Mouse (Mus musculus): ENCODE measurements around the gene Zbtb20.

Gene Zbtb20

GRCm38 (mm10) chr16:43080923-43081702 lies 205.4 kb downstream of the Zbtb20 start:
- DNase-seq (ENCODE audit: low spot score), result no peak

- no peak for DNase-seq (ENCODE audit: low spot score)
Measured at GRCm38 (mm10) chr16:43081995-43082394, 206.3 kb downstream of the Zbtb20 start.

- DNase-seq (ENCODE audit: low spot score), result no peak
Measured at GRCm38 (mm10) chr16:43082801-43083200, 207.1 kb downstream of the Zbtb20 start.

DNA sequence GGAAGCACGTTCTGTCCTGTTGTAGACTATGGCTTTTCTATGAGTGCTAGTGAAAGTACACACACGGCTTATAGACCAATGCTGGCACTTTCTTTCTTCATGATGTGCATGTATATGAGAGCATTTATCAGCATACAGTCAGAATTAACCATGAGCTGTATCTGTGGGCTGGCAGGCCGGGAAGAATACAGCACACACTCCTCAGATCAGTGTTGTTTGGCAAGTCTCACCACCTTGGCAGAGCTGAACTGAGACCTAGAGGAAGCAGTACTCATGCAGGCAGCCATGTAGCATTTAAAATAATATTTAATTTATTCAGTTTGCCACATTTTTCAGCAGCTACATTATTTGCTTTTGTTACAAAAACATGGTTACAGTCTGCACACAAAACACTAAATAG lies 214.5 kb downstream of the Zbtb20 start:
- DNase-seq (ENCODE audit: low spot score), result no peak

DNA sequence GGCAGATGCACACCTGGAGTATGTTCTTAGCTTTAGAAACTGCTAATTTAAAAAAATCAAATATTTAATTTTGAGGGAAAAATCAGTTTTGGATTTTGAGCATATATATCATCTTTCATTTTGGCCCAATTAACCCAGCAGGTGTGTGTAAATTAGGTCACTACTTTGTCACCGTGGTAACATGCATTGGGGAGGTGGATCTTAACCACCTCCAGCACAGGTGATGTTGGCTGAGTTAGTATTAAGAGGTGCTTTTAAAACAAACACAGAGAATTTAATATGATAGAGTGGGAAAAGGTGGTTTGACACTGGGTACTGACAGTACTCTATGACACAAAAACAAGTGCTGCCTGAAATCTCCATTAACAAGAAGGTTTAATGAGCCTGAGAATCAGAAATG lies 218.5 kb downstream of the Zbtb20 start:
- no peak for DNase-seq (ENCODE audit: low spot score)

DNA sequence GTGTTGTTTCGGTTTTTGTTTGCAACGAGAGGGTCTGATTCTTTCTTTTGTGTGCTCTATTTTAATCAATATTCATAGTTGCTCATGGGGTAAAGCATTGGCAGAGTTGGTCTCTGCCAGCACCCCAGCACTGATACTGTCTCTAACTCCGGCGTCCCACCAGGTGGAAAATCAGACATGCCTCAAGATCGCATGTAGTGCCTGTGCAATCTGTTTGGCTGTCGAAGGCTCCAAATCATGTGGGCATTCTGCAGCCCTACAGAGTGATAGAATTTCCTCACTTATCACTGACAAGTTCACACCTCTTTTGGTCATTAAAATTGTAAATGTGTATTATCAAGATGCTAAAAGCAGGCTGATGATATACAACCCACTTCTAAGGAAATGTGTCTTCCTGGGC lies 219.1 kb downstream of the Zbtb20 start:
- no peak for DNase-seq (ENCODE audit: low spot score)

- no peak for DNase-seq (ENCODE audit: low spot score)
Measured at GRCm38 (mm10) chr16:43096040-43096439, 220.4 kb downstream of the Zbtb20 start.

- no peak for DNase-seq (ENCODE audit: low spot score)
Measured at GRCm38 (mm10) chr16:43098153-43098552, 222.5 kb downstream of the Zbtb20 start.

DNA sequence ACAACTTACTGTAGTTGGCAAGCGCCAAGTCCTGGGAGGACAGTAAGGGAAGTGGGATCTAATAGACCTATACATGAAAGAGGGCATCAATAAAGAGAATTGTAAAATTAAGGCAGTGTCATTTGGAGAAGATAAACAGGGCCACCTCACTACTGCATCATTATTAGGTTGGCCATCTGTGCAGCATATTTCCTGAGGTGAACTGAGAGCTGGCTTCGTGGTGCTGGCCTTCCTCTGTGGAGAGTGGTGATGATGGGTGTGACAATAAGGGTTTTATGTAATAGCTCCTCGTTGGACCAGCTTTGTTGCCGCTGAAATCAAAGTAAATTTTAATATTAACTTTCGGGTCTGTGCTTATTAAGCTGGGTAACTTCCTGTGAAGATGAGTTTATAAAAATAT lies 223.0 kb downstream of the Zbtb20 start:
- no peak for DNase-seq (ENCODE audit: low spot score)

GRCm38 (mm10) chr16:43111288-43111687 lies 235.6 kb downstream of the Zbtb20 start:
- DNase-seq (ENCODE audit: low spot score), result no peak

DNA sequence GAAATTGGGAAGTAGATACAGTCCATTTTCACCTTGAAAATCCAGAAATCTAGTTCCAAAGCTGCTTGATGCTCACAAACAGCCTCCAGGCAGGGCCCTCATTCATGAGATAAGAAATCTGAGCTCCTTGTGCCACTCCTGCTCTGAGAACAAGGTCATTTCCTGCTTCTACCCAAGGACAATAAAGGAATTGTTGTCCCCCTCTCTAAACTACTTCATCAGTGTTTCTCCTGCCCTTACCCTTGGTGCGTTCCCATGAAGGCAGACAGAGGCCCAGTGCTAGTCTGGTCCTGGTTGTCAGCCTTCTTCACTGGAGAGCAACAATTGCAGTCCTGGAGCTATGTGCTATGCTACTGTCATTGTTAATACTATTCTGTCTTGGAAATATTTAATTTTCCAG lies 238.3 kb downstream of the Zbtb20 start:
- DNase-seq (ENCODE audit: low spot score), result no peak

- no peak for DNase-seq (ENCODE audit: low spot score)
Measured at GRCm38 (mm10) chr16:43129966-43130365, 254.3 kb downstream of the Zbtb20 start.

GRCm38 (mm10) chr16:43130583-43130982 lies 254.9 kb downstream of the Zbtb20 start:
- DNase-seq (ENCODE audit: low spot score), result no peak

DNA sequence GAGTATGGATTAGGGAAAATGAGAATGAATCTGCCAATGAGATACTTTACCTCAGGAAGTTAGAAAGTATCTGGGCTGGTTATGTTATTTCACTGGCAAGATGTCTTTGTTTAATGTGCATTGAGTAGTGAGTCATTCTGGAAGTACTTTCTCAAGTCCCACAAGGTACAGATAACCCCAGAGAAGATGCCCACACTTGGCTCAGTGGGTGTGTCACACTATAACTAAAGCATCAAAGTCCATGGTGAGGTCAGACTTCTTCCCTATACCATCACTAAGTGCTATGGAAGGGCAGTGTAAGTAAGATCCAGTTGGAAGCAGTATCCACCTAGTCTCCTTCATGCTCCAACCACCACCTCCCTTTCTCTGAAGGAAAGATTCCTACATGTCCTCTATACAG lies 255.4 kb downstream of the Zbtb20 start:
- DNase-seq (ENCODE audit: low spot score), result no peak

DNA sequence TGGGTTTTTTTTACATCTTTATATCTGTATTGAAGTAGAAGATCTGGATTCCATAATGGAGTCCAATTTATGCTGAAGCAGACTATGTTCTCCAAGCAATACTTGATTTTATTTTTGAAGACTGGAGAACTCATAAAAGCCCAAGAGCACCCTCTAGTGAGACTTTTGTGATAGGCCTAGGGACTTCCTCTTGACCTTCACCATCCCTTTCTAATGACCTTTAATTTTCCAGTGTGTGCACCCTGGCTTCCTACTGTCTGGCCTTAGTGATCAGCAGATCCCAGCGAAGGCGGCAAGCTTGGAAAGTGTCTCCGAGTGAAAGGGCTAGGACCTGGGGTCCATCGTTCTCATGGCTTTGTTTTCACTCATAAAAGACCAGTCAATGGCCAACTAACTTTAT lies 292.8 kb downstream of the Zbtb20 start:
- DNase-seq (ENCODE audit: low spot score), result no peak

DNA sequence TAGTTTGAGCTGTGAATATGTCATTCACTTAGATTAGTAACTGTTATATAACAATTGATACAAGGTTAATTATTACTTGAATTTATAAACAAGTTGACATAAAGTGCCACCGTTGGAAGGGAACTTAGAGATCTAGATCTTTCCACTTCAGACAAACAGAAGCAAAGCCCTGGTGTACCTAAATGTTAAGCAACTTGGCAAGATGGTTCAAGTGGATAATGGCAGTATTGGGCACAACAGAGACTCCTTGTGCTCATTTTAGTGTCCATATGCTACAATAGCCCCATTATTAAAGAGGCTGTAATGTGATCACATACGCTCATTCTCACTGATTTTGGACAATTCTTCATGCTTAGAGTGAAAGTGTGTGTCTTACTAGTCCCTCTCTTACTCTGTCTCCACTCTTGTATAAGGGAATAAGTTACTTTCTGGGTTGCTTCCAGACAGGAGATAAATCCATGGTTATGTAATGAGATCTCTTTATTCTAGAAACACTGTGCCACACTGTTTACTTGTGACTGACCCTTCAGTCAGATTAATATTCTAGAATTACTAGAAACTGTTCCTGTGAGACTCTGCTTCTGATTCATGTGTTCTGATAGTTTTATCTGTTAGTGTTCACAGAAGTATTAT lies 293.7 kb downstream of the Zbtb20 start:
- no peak for DNase-seq (ENCODE audit: low spot score)

- no peak for DNase-seq (ENCODE audit: low spot score)
Measured at GRCm38 (mm10) chr16:43172139-43172538, 296.5 kb downstream of the Zbtb20 start.

DNA sequence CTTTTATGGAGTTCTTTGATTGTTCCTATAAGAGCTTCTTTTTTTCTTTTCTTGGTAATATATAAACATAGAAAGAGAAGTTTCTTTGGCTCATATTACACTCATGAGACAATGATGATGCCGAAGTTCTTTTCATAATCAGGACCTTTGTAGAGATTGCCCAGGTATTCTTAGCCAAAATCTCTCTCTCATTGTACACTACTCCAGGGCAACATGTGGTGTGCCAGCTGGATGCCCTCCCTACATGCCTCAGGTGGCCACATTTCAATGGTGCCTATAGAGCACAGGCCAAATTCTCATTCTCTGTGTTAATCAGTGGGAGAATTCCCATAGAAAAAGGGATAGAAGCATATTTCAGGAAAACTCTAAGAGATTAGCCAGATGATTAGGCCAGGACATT lies 297.2 kb downstream of the Zbtb20 start:
- DNase-seq (ENCODE audit: low spot score), result no peak

DNA sequence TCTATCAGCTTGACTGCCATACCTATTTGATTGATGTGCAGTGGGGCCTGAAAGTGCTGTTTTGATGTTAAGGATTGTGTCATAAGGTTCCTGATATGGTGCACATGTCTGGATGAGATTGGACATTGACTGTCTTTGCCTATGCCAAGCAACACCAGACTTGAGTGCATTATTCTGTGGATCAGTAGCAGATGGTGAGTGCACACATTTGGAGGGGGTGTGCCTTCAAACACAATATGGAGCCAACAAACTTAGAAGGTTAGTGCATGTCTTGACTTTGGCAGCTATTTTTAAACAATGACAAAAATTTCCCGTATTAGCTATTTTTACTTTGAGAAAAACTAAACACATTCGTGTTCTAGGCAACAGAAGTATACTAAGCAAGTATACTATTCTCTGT lies 299.1 kb downstream of the Zbtb20 start:
- DNase-seq (ENCODE audit: low spot score), result no peak

- DNase-seq (ENCODE audit: low spot score), result no peak
Measured at GRCm38 (mm10) chr16:43181038-43181437, 305.4 kb downstream of the Zbtb20 start.

GRCm38 (mm10) chr16:43190390-43190789 lies 314.7 kb downstream of the Zbtb20 start:
- no peak for DNase-seq (ENCODE audit: low spot score)

DNA sequence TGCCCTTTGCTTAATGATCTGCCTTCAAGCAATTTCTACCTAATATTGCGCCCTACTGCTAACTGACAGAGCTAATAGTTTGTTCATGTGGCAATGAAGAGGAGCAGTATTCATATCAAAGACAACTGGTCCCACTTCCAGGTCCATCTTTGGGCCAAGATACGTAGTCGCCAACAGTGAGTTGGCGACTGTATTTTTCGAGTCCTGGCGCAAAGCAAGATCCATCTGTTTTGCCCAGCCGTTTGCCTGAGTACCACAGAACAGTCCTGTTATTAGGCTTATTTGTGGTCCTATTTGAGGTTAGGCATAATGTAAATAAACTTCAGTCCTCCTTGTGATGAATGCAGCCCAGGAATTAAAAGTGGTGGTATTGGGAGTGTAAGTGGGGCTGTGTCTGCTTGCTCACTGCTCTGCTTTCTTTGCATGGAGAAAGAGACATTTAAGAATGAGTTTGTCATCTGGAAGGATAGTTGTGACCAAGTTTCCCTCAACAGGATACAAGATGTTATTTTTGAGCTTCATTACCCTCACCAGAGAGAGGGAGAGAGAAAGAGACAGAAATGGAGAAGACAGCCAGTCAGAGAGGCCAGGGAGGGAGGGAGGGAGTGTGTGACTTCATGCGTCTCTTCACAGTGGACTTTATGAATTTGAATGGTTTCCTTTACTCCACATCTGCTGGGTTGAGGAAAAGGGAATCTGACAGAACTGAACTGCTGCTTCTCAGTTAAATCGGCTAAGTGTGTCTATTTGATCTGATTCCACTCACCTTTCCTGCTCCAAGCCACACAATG lies 315.6 kb downstream of the Zbtb20 start:
- DNase-seq (ENCODE audit: low spot score), result no peak

GRCm38 (mm10) chr16:43193631-43194239 lies 318.1 kb downstream of the Zbtb20 start:
- no peak for DNase-seq (ENCODE audit: low spot score)

Measured in ovary, postnatal 10 days (tissue).